Mouse (Mus musculus) MEL (cell line): ENCODE measurements around the gene Sec23ip. TPM values are rescaled to one million over a fixed set of nuclear protein-coding genes. Genes with fewer than 3 reads are reported as not detected.

Experiments used
- DNase-seq: peaks from one replicate; pipeline ENCODE4 v3.0.0; 2011; ENCODE audit warnings: low read depth, low spot score
- H3K27ac ChIP-seq: 2 replicates; pipeline ENCODE4 v1.5.1; 2012; ENCODE audit warnings: low read depth, mild to moderate bottlenecking, control low read depth, low read length, moderate library complexity; ENCODE audit not compliant: control insufficient read depth
- H3K27me3 ChIP-seq, 2 experiments: fragments of 150-350 bp in 1 of 2; sonication (generic) in 1 of 2; 2 replicates each; pipeline ENCODE4 v1.6.1; 2012; ENCODE audit warnings: low read length in 2 of 2, mild to moderate bottlenecking in 2 of 2, improper control_type of control experiment in 1 of 2, moderate library complexity in 1 of 2; ENCODE audit not compliant: insufficient read depth in 2 of 2, control insufficient read depth in 1 of 2
- H3K36me3 ChIP-seq, 2 experiments: 2 replicates each; pipeline ENCODE4 v1.6.1; 2012 to 2014; ENCODE audit warnings: low read length in 2 of 2, improper control_type of control experiment in 1 of 2, inconsistent platforms in 1 of 2, mild to moderate bottlenecking in 1 of 2; ENCODE audit not compliant: insufficient read depth in 2 of 2, control insufficient read depth in 1 of 2
- H3K4me1 ChIP-seq, 2 experiments: fragments of 150-350 bp in 1 of 2; sonication (generic) in 1 of 2; 2 replicates each; pipeline ENCODE4 v1.6.1; 2012; ENCODE audit warnings: low read length in 2 of 2, improper control_type of control experiment in 1 of 2, mild to moderate bottlenecking in 1 of 2; ENCODE audit not compliant: insufficient read depth in 2 of 2, control insufficient read depth in 1 of 2
- H3K4me3 ChIP-seq, 2 experiments: fragments of 150-350 bp in 1 of 2; sonication (generic) in 1 of 2; 2 replicates each; pipeline ENCODE4 v1.5.1; 2012; ENCODE audit warnings: low read depth in 2 of 2, low read length in 2 of 2, mild to moderate bottlenecking in 2 of 2, moderate library complexity in 2 of 2, control low read depth in 1 of 2, improper control_type of control experiment in 1 of 2; ENCODE audit not compliant: control insufficient read depth in 1 of 2, insufficient read depth in 1 of 2
- H3K79me2 ChIP-seq: 2 replicates; pipeline ENCODE4 v1.6.1; 2012; ENCODE audit warnings: mild to moderate bottlenecking, low read length, moderate library complexity; ENCODE audit not compliant: control insufficient read depth, poor library complexity, insufficient read depth
- H3K9ac ChIP-seq: 2 replicates; pipeline ENCODE4 v1.6.1; 2012; ENCODE audit warnings: low read depth, mild to moderate bottlenecking, control low read depth, low read length, moderate library complexity; ENCODE audit not compliant: control insufficient read depth, poor library complexity, severe bottlenecking
- H3K9me3 ChIP-seq: fragments of 150-350 bp; sonication (generic); replicated peaks from 2 replicates; pipeline ENCODE4 v1.6.1; 2012; ENCODE audit warnings: mild to moderate bottlenecking, low read length, improper control_type of control experiment, moderate library complexity; ENCODE audit not compliant: insufficient read depth
- BHLHE40 ChIP-seq: IDR thresholded peaks from 2 replicates; pipeline ENCODE4 v1.6.1; 2012; ENCODE audit warnings: low read depth, mild to moderate bottlenecking, inconsistent platforms, low read length, improper control_type of control experiment, borderline replicate concordance
- CHD1 ChIP-seq: IDR thresholded peaks from 2 replicates; pipeline ENCODE4 v1.6.1; 2012; ENCODE audit warnings: low read depth, mild to moderate bottlenecking, inconsistent platforms, low read length, improper control_type of control experiment
- CHD2 ChIP-seq: IDR thresholded peaks from 2 replicates; pipeline ENCODE4 v1.6.1; 2011; ENCODE audit warnings: low read length, improper control_type of control experiment
- CTCF ChIP-seq, 3 experiments: IDR thresholded peaks in 2 of 3; conservative IDR thresholded peaks in 1 of 3; 2 replicates each; pipeline ENCODE4 v1.5.1; 2011 to 2012; ENCODE audit warnings: low read length in 3 of 3, low read depth in 2 of 3, mild to moderate bottlenecking in 2 of 3, improper control_type of control experiment in 1 of 3, inconsistent platforms in 1 of 3, mixed read lengths in 1 of 3, moderate library complexity in 1 of 3; ENCODE audit not compliant: control insufficient read depth in 1 of 3, insufficient read depth in 1 of 3, poor library complexity in 1 of 3, severe bottlenecking in 1 of 3
- E2F4 ChIP-seq: IDR thresholded peaks from 2 replicates; pipeline ENCODE4 v1.6.1; 2011; ENCODE audit warnings: low read depth, low read length, improper control_type of control experiment, borderline replicate concordance
- ELF1 ChIP-seq: IDR thresholded peaks from 2 replicates; pipeline ENCODE4 v1.6.1; 2014; ENCODE audit warnings: low read depth, mild to moderate bottlenecking, inconsistent platforms, low read length, improper control_type of control experiment, moderate library complexity
- EP300 ChIP-seq, 2 experiments: IDR thresholded peaks; 2 replicates each; pipeline ENCODE4 v1.6.1; 2011; ENCODE audit warnings: improper control_type of control experiment in 2 of 2, low read length in 2 of 2, low read depth in 1 of 2, mild to moderate bottlenecking in 1 of 2
- ETS1 ChIP-seq: IDR thresholded peaks from 2 replicates; pipeline ENCODE4 v1.6.1; 2012; ENCODE audit warnings: low read depth, mild to moderate bottlenecking, inconsistent platforms, low read length, improper control_type of control experiment, moderate library complexity
- GATA1 ChIP-seq: IDR thresholded peaks from 2 replicates; pipeline ENCODE4 v1.6.1; 2011; ENCODE audit warnings: low read depth, low read length, improper control_type of control experiment
- HCFC1 ChIP-seq: IDR thresholded peaks from 2 replicates; pipeline ENCODE4 v1.6.1; 2012; ENCODE audit warnings: low read depth, mild to moderate bottlenecking, inconsistent platforms, low read length, improper control_type of control experiment, moderate library complexity
- KAT2A ChIP-seq: conservative IDR thresholded peaks from 2 replicates; pipeline ENCODE4 v1.6.1; 2012; ENCODE audit warnings: low read depth, low read length, improper control_type of control experiment, inconsistent platforms
- MAFK ChIP-seq: IDR thresholded peaks from 2 replicates; pipeline ENCODE4 v1.6.1; 2011; ENCODE audit warnings: low read depth, mild to moderate bottlenecking, low read length, improper control_type of control experiment, borderline replicate concordance
- MAX ChIP-seq: IDR thresholded peaks from 2 replicates; pipeline ENCODE4 v1.6.1; 2011; ENCODE audit warnings: low read length, improper control_type of control experiment
- MAZ ChIP-seq: IDR thresholded peaks from 2 replicates; pipeline ENCODE4 v1.6.1; 2012; ENCODE audit warnings: low read depth, mild to moderate bottlenecking, inconsistent platforms, low read length, improper control_type of control experiment
- MEF2A ChIP-seq: IDR thresholded peaks from 2 replicates; pipeline ENCODE4 v1.6.1; 2014; ENCODE audit warnings: low read depth, mild to moderate bottlenecking, inconsistent platforms, low read length, improper control_type of control experiment; ENCODE audit not compliant: poor library complexity, insufficient replicate concordance, severe bottlenecking; ENCODE audit errors: extremely low read depth
- MXI1 ChIP-seq: IDR thresholded peaks from 2 replicates; pipeline ENCODE4 v1.6.1; 2011; ENCODE audit warnings: mild to moderate bottlenecking, low read depth, low read length, improper control_type of control experiment
- MYB ChIP-seq: IDR thresholded peaks from 2 replicates; pipeline ENCODE4 v1.6.1; 2011; ENCODE audit warnings: mild to moderate bottlenecking, low read depth, low read length, improper control_type of control experiment
- MYC ChIP-seq: IDR thresholded peaks from 2 replicates; pipeline ENCODE4 v1.6.1; 2011; ENCODE audit warnings: low read depth, mild to moderate bottlenecking, low read length, improper control_type of control experiment, moderate library complexity
- NELFE ChIP-seq: IDR thresholded peaks from 2 replicates; pipeline ENCODE4 v1.6.1; 2011; ENCODE audit warnings: low read depth, low read length, improper control_type of control experiment
- POLR2A ChIP-seq, 2 experiments: IDR thresholded peaks; 2 replicates each; pipeline ENCODE4 v1.6.1; 2011 to 2012; ENCODE audit warnings: low read length in 2 of 2, mild to moderate bottlenecking in 2 of 2, control low read depth in 1 of 2, improper control_type of control experiment in 1 of 2, low read depth in 1 of 2, moderate library complexity in 1 of 2; ENCODE audit not compliant: control insufficient read depth in 1 of 2, insufficient read depth in 1 of 2, poor library complexity in 1 of 2
- POLR2AphosphoS2 ChIP-seq: IDR thresholded peaks from 2 replicates; pipeline ENCODE4 v1.6.1; 2011; ENCODE audit warnings: low read length, improper control_type of control experiment
- POLR2AphosphoS5 ChIP-seq: IDR thresholded peaks from 2 replicates; pipeline ENCODE4 v1.6.1; 2012; ENCODE audit warnings: low read depth, borderline replicate concordance, mild to moderate bottlenecking, inconsistent platforms, low read length, moderate library complexity, mixed read lengths
- RAD21 ChIP-seq: IDR thresholded peaks from 2 replicates; pipeline ENCODE4 v1.6.1; 2011; ENCODE audit warnings: mild to moderate bottlenecking, low read depth, low read length, improper control_type of control experiment
- RCOR1 ChIP-seq: IDR thresholded peaks from 2 replicates; pipeline ENCODE4 v1.6.1; 2012; ENCODE audit warnings: low read depth, mild to moderate bottlenecking, inconsistent platforms, low read length, improper control_type of control experiment
- SMC3 ChIP-seq: IDR thresholded peaks from 2 replicates; pipeline ENCODE4 v1.6.1; 2011; ENCODE audit warnings: low read depth, low read length, improper control_type of control experiment
- TAL1 ChIP-seq: IDR thresholded peaks from 2 replicates; pipeline ENCODE4 v1.6.1; 2012; ENCODE audit warnings: mild to moderate bottlenecking, inconsistent platforms, low read length, moderate library complexity, mixed read lengths
- TBP ChIP-seq: IDR thresholded peaks from 2 replicates; pipeline ENCODE4 v1.8.0; 2011; ENCODE audit warnings: low read depth, low read length, improper control_type of control experiment
- TCF12 ChIP-seq: IDR thresholded peaks from 2 replicates; pipeline ENCODE4 v1.6.1; 2014; ENCODE audit warnings: low read depth, mild to moderate bottlenecking, inconsistent platforms, low read length, improper control_type of control experiment, moderate library complexity
- UBTF ChIP-seq: IDR thresholded peaks from 2 replicates; pipeline ENCODE4 v1.6.1; 2012; ENCODE audit warnings: low read depth, mild to moderate bottlenecking, inconsistent platforms, low read length, improper control_type of control experiment, moderate library complexity, borderline replicate concordance; ENCODE audit not compliant: insufficient read depth
- USF1 ChIP-seq: IDR thresholded peaks from 2 replicates; pipeline ENCODE4 v1.6.1; 2014; ENCODE audit warnings: low read depth, mild to moderate bottlenecking, inconsistent platforms, low read length, improper control_type of control experiment, moderate library complexity
- USF2 ChIP-seq, 2 experiments: IDR thresholded peaks; 2 replicates each; pipeline ENCODE4 v1.6.1; 2011 to 2012; ENCODE audit warnings: improper control_type of control experiment in 2 of 2, low read length in 2 of 2, borderline replicate concordance in 1 of 2, inconsistent platforms in 1 of 2, low read depth in 1 of 2, mild to moderate bottlenecking in 1 of 2; ENCODE audit not compliant: insufficient read depth in 1 of 2
- ZC3H11A ChIP-seq: IDR thresholded peaks from 2 replicates; pipeline ENCODE4 v1.6.1; 2012; ENCODE audit warnings: low read depth, mild to moderate bottlenecking, inconsistent platforms, low read length, improper control_type of control experiment
- ZKSCAN1 ChIP-seq: IDR thresholded peaks from 2 replicates; pipeline ENCODE4 v1.6.1; 2012; ENCODE audit warnings: low read depth, mild to moderate bottlenecking, inconsistent platforms, low read length, improper control_type of control experiment, moderate library complexity
- ZMIZ1 ChIP-seq: IDR thresholded peaks from 2 replicates; pipeline ENCODE4 v1.6.1; 2012; ENCODE audit warnings: low read depth, mild to moderate bottlenecking, inconsistent platforms, low read length, improper control_type of control experiment, moderate library complexity
- ZNF384 ChIP-seq: IDR thresholded peaks from 2 replicates; pipeline ENCODE4 v1.6.1; 2012; ENCODE audit warnings: low read depth, mild to moderate bottlenecking, inconsistent platforms, low read length, improper control_type of control experiment
- polyA plus RNA-seq, 2 experiments: library from polyadenylated mRNA; stranded (reverse) in 1 of 2; unstranded in 1 of 2; fragments of >175 nt in 1 of 2; fragments of >200 nt in 1 of 2; gene quantifications; 2 replicates each; pipeline versions ENCODE4 v1.2.1 to v1.2.4; 2012; ENCODE audit warnings: low replicate concordance in 2 of 2, low read depth in 1 of 2; ENCODE audit not compliant: insufficient read length in 2 of 2, insufficient read depth in 1 of 2, missing spikeins in 1 of 2
- total RNA-seq: library from RNA; depleted of rRNA; stranded (reverse); fragments of 300-350 nt; gene quantifications from 2 replicates; pipeline ENCODE4 v1.2.3, GENCODE M21; 2012; rRNA removed

The Sec23ip gene
- total RNA-seq, result 20.7 and 21.2 TPM in 2 replicates
- polyA plus RNA-seq, result 10 to 100 TPM in 1 of 2 experiments, not detected in 1; 43.7 TPM

- H3K79me2 ChIP-seq, result peaks cover 47% of the 10 kb centered on the region
- H3K27me3 ChIP-seq, result no peaks in the 10 kb centered on the region
- peak within 1 kb of the TSS; percentile 56 to 72 for H3K4me3 ChIP-seq
- peak within 1 kb of the TSS; percentile 84 for H3K9ac ChIP-seq
- H3K27ac ChIP-seq, result peak within 1 kb of the TSS; percentile 76
- peaks cover 9 to 41% of the 10 kb centered on the region in 2 experiments for H3K4me1 ChIP-seq
- peak; percentile 99 for DNase-seq
- H3K36me3 ChIP-seq, result peaks cover 0 to 46% of the 10 kb centered on the region in 2 experiments; a peak in 3 of 4 replicates
- no peaks in the 10 kb centered on the region for H3K9me3 ChIP-seq
- TF ChIP-seq POLR2AphosphoS5 (no peak), MAZ (0 out of 2 replicates have a peak, but pooled peaks have one; percentile 42), TBP (peak; percentile 90), CTCF (IDR thresholded peaks at IDR 0.05 in 2 of 3, conservative IDR thresholded peaks at IDR 0.05 in 1 of 3; ENCODE audit: control insufficient read depth in 1 of 3, insufficient read depth in 1 of 3, low read depth in 2 of 3, low read length in 3 of 3, poor library complexity in 1 of 3, severe bottlenecking in 1 of 3) (no peak), MEF2A (no peak), ZKSCAN1 (no peak), POLR2A (IDR thresholded peaks at IDR 0.05; ENCODE audit: control insufficient read depth in 1 of 2, insufficient read depth in 1 of 2, low read depth in 1 of 2, low read length in 2 of 2, poor library complexity in 1 of 2) (peak; percentile 93 to 99), TCF12 (peak; percentile 62), ZC3H11A (no peak), SMC3 (no peak), MAX (peak; percentile 95), HCFC1 (peak; percentile 99), ELF1 (peak; percentile 99), NELFE (peak; percentile 100), USF1 (peak; percentile 100), CHD1 (no peak), MYB (peak; percentile 38; the same call in 1 of the 2 replicates), E2F4 (no peak), BHLHE40 (no peak), ZNF384 (no peak), RCOR1 (peak; percentile 93), POLR2AphosphoS2 (peak; percentile 98), MXI1 (peak; percentile 78), RAD21 (no peak), MYC (peak; percentile 62; the same call in 1 of the 2 replicates), KAT2A (peak; percentile 95), ETS1 (peak; percentile 28; the same call in 1 of the 2 replicates), USF2 (IDR thresholded peaks at IDR 0.05; ENCODE audit: borderline replicate concordance in 1 of 2, insufficient read depth in 1 of 2, low read depth in 1 of 2, low read length in 2 of 2) (peak; percentile 93 to 96), MAFK (no peak), EP300 (IDR thresholded peaks at IDR 0.05; ENCODE audit: low read depth in 1 of 2, low read length in 2 of 2) (peak in 1 of 2 experiments; percentile 16; a peak in 1 of 4 replicates), UBTF (no peak), GATA1 (no peak), TAL1 (no peak), ZMIZ1 (peak; percentile 93), CHD2 (peak; percentile 100)
These were observed at the start of gene Sec23ip for GRCm38 (mm10) chr7:128744684-128745485. Sec23ip (plus strand) TSS chr7:128744943.
